Mouse (Mus musculus) myocyte (in vitro differentiated cells): ENCODE measurements around the gene Olfr718-ps1.

ENCODE experiments used
- E2F4 ChIP-seq: IDR thresholded peaks from one replicate; pipeline ENCODE4 v1.6.1; 2011; ENCODE audit warnings: mild to moderate bottlenecking, control low read depth, moderate library complexity; ENCODE audit not compliant: insufficient read depth
- POLR2A ChIP-seq: IDR thresholded peaks from one replicate; pipeline ENCODE4 v1.6.1; 2011; ENCODE audit warnings: low read depth, mild to moderate bottlenecking, control low read depth, moderate library complexity; ENCODE audit not compliant: insufficient read length
- POLR2AphosphoS2 ChIP-seq: IDR thresholded peaks from one replicate; pipeline ENCODE4 v1.6.1; 2011; ENCODE audit warnings: low read depth, control low read depth; ENCODE audit not compliant: insufficient read length

GRCm38 (mm10) chr5:143196506-143196905 is 49.1 kb upstream of the Olfr718-ps1 start:
- TF ChIP-seq E2F4 (no peak), POLR2A (no peak), POLR2AphosphoS2 (no peak)
